Mouse (Mus musculus): ENCODE measurements around the gene Mrpl49.

DNA sequence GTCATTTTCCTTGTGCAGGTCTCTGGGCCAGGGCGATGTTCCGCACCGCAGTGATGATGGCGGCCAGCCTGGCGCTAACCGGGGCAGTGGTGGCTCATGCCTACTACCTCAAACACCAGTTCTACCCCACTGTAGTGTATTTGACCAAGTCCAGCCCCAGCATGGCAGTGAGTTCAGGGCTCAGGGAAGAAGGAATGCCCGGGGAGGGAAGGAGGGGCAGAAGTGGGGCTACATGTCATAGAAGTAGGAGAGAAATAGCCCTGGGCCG, 9.8 kb downstream of the Mrpl49 start:
- no peak for TF ChIP-seq CTCF (IDR thresholded peaks at IDR 0.05; ENCODE audit: low read depth)
- TF ChIP-seq EP300 (IDR thresholded peaks at IDR 0.05; ENCODE audit: low read depth): no peak

All from liver, postnatal 0 days (tissue).